9 mouse cellular contexts compared by ENCODE assay signal in genomic region chr16:32246351-32246791, GRCm38 (mm10). TPM values are rescaled to one million over a fixed set of nuclear protein-coding genes. Genes with fewer than 3 reads are reported as not detected.
DNase-seq lines count a peak whose midpoint lies in the region; ATAC-seq lines count a peak whose summit lies in the region.
"Had no signal": no experiment of that assay in that cellular context is flagged by ENCODE, and none has a peak within 500 bp of the region (broad histone marks: within the 10 kb centered on the region; RNA-seq: fewer than 3 reads in every experiment).

No protein-coding gene starts in this region.

- H3K27me3 ChIP-seq in kidney, embryonic 14.5 days (ENCODE audit: control insufficient read depth, insufficient read depth, low read length), result no peaks in the 10 kb centered on the region
- H3K27me3 ChIP-seq in liver, embryonic 15.5 days, result no peaks in the 10 kb centered on the region
- no peaks in the 10 kb centered on the region for H3K27me3 ChIP-seq in neural tube, embryonic 14.5 days (ENCODE audit: control insufficient read depth, insufficient read depth, low read length)

- peak overlapping the region; percentile 79 for H3K9ac ChIP-seq in kidney, embryonic 14.5 days (ENCODE audit: low read depth, low read length)
- H3K9ac ChIP-seq in liver, embryonic 15.5 days, result peak overlapping the region; percentile 97
- H3K9ac ChIP-seq in neural tube, embryonic 14.5 days (replicated peaks; ENCODE audit: low read depth, low read length), result peak overlapping the region; percentile 84

- H3K4me1 ChIP-seq in kidney, embryonic 14.5 days (ENCODE audit: control insufficient read depth, insufficient read depth, low read length), result peaks cover 11% of the 10 kb centered on the region
- peaks cover 42% of the 10 kb centered on the region for H3K4me1 ChIP-seq in liver, embryonic 15.5 days (replicated peaks)
- H3K4me1 ChIP-seq in neural tube, embryonic 14.5 days (ENCODE audit: control insufficient read depth, insufficient read depth, low read length), result peaks cover 15% of the 10 kb centered on the region

- H3K27ac ChIP-seq in kidney, embryonic 14.5 days (ENCODE audit: low read depth, low read length), result peak overlapping the region; percentile 83
- peak overlapping the region; percentile 98 for H3K27ac ChIP-seq in liver, embryonic 15.5 days (replicated peaks)
- H3K27ac ChIP-seq in neural tube, embryonic 14.5 days (ENCODE audit: low read depth, low read length), result peak overlapping the region; percentile 90

- no peaks in the 10 kb centered on the region for H3K36me3 ChIP-seq in kidney, embryonic 14.5 days (ENCODE audit: control insufficient read depth, insufficient read depth, low read length)
- 0 out of 2 replicates have a peak, but pooled peaks cover 2% of the 10 kb centered on the region for H3K36me3 ChIP-seq in liver, embryonic 15.5 days (replicated peaks)
- H3K36me3 ChIP-seq in neural tube, embryonic 14.5 days (ENCODE audit: control insufficient read depth, insufficient read depth, low read length), result no peaks in the 10 kb centered on the region

- peak overlapping the region; percentile 77 for H3K4me3 ChIP-seq in kidney, embryonic 14.5 days (ENCODE audit: low read length)
- H3K4me3 ChIP-seq in liver, embryonic 15.5 days (replicated peaks), result peak overlapping the region; percentile 91
- H3K4me3 ChIP-seq in neural tube, embryonic 14.5 days (ENCODE audit: low read depth, low read length), result peak overlapping the region; percentile 97

- peak; percentile 37 for ATAC-seq in CD4-positive, CD25-positive, alpha-beta regulatory T cell, adult 4 months
- ATAC-seq in kidney, embryonic 14.5 days (ENCODE audit: low FRiP score, low TSS enrichment), result no peak; the same call in 1 of the 2 replicates
- peak; percentile 38 for ATAC-seq in liver, embryonic 15.5 days (ENCODE audit: insufficient read depth)
- peak; percentile 58 for ATAC-seq in neural tube, embryonic 14.5 days (ENCODE audit: low read depth)

- peak; percentile 71 for DNase-seq in adrenal gland, adult 2 months
- peak; percentile 66 for DNase-seq in embryo, embryonic 11 days
- peak; percentile 30 to 37 for DNase-seq in heart, adult 9 months (ENCODE audit: low spot score in 2 of 2)
- peak; percentile 38 to 42 for DNase-seq in thymus, postnatal 10 days (ENCODE audit: low spot score in 2 of 2)

- 0% methylated on average over 25 of the region's 41 CpGs for WGBS in kidney, embryonic 14.5 days
- WGBS in liver, embryonic 15.5 days (ENCODE audit: insufficient replicate concordance), result under 1% methylated on average over 40 of the region's 41 CpGs
- under 1% methylated on average over 41 of the region's 41 CpGs for WGBS in neural tube, embryonic 14.5 days

- peak overlapping the region; percentile 65 for H3K4me2 ChIP-seq in kidney, embryonic 14.5 days (replicated peaks; ENCODE audit: low read depth, low read length)
- H3K4me2 ChIP-seq in liver, embryonic 15.5 days, result peak overlapping the region; percentile 89
- H3K4me2 ChIP-seq in neural tube, embryonic 14.5 days (ENCODE audit: low read depth, low read length), result peak overlapping the region; percentile 66

- H3K9me3 ChIP-seq in kidney, embryonic 14.5 days (ENCODE audit: control insufficient read depth, low read length), result no peaks in the 10 kb centered on the region
- no peaks in the 10 kb centered on the region for H3K9me3 ChIP-seq in liver, embryonic 15.5 days (replicated peaks)
- H3K9me3 ChIP-seq in neural tube, embryonic 14.5 days (ENCODE audit: control insufficient read depth, low read length), result no peaks in the 10 kb centered on the region

RNA-seq across cellular contexts. Expression of gene Fbxo45, which starts 0.6 kb away (rescaled TPM):
- 1 to 10 TPM; 5.3 to 5.5 TPM for polyA plus RNA-seq in CD4-positive, CD25-positive, alpha-beta regulatory T cell, adult 4 months (2017; shearing (Covaris generic))
- total RNA-seq in adrenal gland, adult 2 months (2021), result 10 to 100 TPM; 12.8 to 16.8 TPM
- polyA plus RNA-seq in adrenal gland, adult 2 months (2012; rRNA removed), result 3.3 and 3.9 TPM in 2 replicates
- 10.8 and 14.5 TPM in 2 replicates for polyA plus RNA-seq in kidney, embryonic 14.5 days (2014; fragmentation: Nextera tagmentation; extraction: Ambion mirVana)
- polyA plus RNA-seq in liver, embryonic 15.5 days (2015; fragmentation: Nextera tagmentation; extraction: Ambion mirVana), result 4.9 and 6.3 TPM in 2 replicates
- 13.9 and 17.9 TPM in 2 replicates for polyA plus RNA-seq in neural tube, embryonic 14.5 days (2014; fragmentation: Nextera tagmentation; extraction: Ambion mirVana)

RNA-seq across cellular contexts. Expression of gene Wdr53, which starts 0.7 kb away (rescaled TPM):
- polyA plus RNA-seq in CD4-positive, CD25-positive, alpha-beta regulatory T cell, adult 4 months (2017; shearing (Covaris generic)), result 10 to 100 TPM; 21.4 to 22.3 TPM
- total RNA-seq in adrenal gland, adult 2 months (2021), result 10 to 100 TPM; 10.2 to 16.1 TPM
- 0.62 and 1.6 TPM in 2 replicates for polyA plus RNA-seq in adrenal gland, adult 2 months (2012; rRNA removed)
- 17.7 and 22.4 TPM in 2 replicates for polyA plus RNA-seq in kidney, embryonic 14.5 days (2014; fragmentation: Nextera tagmentation; extraction: Ambion mirVana)
- polyA plus RNA-seq in liver, embryonic 15.5 days (2015; fragmentation: Nextera tagmentation; extraction: Ambion mirVana), result 10.3 and 11.1 TPM in 2 replicates
- polyA plus RNA-seq in neural tube, embryonic 14.5 days (2014; fragmentation: Nextera tagmentation; extraction: Ambion mirVana), result 12.8 and 17.6 TPM in 2 replicates

RNA-seq across cellular contexts. Expression of gene Smco1, which starts 24.9 kb away (rescaled TPM):
- not detected for polyA plus RNA-seq in CD4-positive, CD25-positive, alpha-beta regulatory T cell, adult 4 months (2017; shearing (Covaris generic))
- total RNA-seq in adrenal gland, adult 2 months (2021), result not detected
- polyA plus RNA-seq in adrenal gland, adult 2 months (2012; rRNA removed), result not detected in 2 replicates
- not detected in 2 replicates for polyA plus RNA-seq in kidney, embryonic 14.5 days (2014; fragmentation: Nextera tagmentation; extraction: Ambion mirVana)
- not detected in 2 replicates for polyA plus RNA-seq in liver, embryonic 15.5 days (2015; fragmentation: Nextera tagmentation; extraction: Ambion mirVana)
- 0.15 TPM in 1 of 2 replicates, not detected in the other for polyA plus RNA-seq in neural tube, embryonic 14.5 days (2014; fragmentation: Nextera tagmentation; extraction: Ambion mirVana)
- total RNA-seq: left cerebral cortex, postnatal 10 days had no signal

RNA-seq across cellular contexts. Expression of gene Rnf168, which starts 30.9 kb away (rescaled TPM):
- polyA plus RNA-seq in CD4-positive, CD25-positive, alpha-beta regulatory T cell, adult 4 months (2017; shearing (Covaris generic)), result 1 to 10 TPM; 7.7 to 8.1 TPM
- total RNA-seq in adrenal gland, adult 2 months (2021), result 10 to 100 TPM; 20.4 to 24.8 TPM
- polyA plus RNA-seq in adrenal gland, adult 2 months (2012; rRNA removed), result 9.2 and 11.3 TPM in 2 replicates
- polyA plus RNA-seq in kidney, embryonic 14.5 days (2014; fragmentation: Nextera tagmentation; extraction: Ambion mirVana), result 25.6 and 32.6 TPM in 2 replicates
- 14.5 and 15.6 TPM in 2 replicates for polyA plus RNA-seq in liver, embryonic 15.5 days (2015; fragmentation: Nextera tagmentation; extraction: Ambion mirVana)
- 21.5 and 23.2 TPM in 2 replicates for polyA plus RNA-seq in neural tube, embryonic 14.5 days (2014; fragmentation: Nextera tagmentation; extraction: Ambion mirVana)
